Mouse (Mus musculus) naive thymus-derived CD4-positive, alpha-beta T cell, adult 2 months (primary cell): Measurements from ENCODE around the gene Hoxc10.

Experiments used
- DNase-seq: peaks from one replicate; pipeline ENCODE4 v3.0.0-alpha.2; 2011; ENCODE audit warnings: low read depth

The Hoxc10 gene

GRCm38 (mm10) chr15:102945185-102946077 lies 21.2 kb upstream of the Hoxc10 start:
- no peak for DNase-seq

DNA sequence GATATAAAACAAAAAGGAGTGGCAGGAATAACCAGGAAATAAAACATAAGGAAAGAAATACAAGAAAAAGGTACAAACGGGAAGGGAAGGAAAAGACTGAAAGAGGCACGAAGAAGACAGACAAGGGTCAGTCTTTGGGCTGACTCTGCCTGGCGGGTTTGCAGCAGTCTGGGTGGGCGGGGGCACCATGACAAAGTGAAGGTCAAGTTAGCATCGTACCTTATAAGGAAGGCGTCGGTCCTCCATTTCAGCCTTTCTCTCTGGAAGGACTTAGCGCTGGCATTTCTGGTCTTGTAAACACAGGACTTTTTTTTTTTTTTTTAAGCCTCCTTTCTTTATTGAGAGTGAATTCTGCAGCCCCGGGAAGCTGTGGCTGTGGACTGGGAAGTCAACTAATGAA lies 19.3 kb upstream of the Hoxc10 start:
- DNase-seq = no peak

DNA sequence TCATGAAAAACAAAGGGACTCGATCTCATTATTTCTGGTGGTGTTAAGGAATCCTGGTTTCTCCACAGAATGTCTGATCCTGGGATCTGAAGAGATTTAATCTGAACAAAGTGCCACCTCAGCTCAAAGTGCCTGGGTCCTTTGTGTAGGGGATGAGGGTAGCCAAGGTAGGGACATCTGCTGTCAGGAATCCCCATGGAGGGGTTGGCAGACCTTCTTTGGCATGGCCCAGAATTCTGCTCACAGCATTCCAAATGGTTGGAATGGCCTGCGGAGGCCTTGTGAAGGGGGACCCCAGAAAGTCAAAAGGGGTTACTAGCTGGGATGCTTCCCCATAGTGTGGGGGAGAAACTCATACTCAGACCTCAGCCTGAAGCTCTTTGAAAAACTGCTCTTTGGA lies 17.8 kb upstream of the Hoxc10 start:
- DNase-seq = no peak

- DNase-seq = no peak
These were observed 16.9 kb upstream of the Hoxc10 start for GRCm38 (mm10) chr15:102949696-102950095.

DNA sequence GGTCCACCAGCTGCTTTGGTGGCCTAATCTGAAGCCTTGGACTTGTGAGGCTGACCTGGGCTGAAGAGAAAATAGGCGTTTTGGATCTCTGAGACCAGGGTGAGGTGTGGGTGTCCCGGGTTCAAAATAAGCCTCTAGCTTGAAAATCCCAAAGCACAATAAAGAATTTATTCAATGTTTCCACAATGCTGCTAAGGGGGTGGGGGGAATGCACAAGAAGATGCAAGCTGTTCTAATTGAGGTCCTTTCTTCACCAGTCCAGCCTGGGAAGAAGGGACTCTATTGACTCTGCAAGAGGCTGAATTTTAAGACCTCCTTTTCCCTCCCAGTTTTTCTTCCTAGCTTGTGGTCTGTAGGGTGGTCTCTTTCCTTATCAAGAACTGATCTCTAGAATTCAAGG lies 15.7 kb upstream of the Hoxc10 start:
- DNase-seq = no peak

GRCm38 (mm10) chr15:102953561-102953960 lies 13.0 kb upstream of the Hoxc10 start:
- DNase-seq = no peak

GRCm38 (mm10) chr15:102954192-102955006 lies 12.2 kb upstream of the Hoxc10 start, which contains the start of gene Hoxc11:
TSS of gene Hoxc11 (plus strand) at chr15:102954427.
- DNase-seq = no peak

DNA sequence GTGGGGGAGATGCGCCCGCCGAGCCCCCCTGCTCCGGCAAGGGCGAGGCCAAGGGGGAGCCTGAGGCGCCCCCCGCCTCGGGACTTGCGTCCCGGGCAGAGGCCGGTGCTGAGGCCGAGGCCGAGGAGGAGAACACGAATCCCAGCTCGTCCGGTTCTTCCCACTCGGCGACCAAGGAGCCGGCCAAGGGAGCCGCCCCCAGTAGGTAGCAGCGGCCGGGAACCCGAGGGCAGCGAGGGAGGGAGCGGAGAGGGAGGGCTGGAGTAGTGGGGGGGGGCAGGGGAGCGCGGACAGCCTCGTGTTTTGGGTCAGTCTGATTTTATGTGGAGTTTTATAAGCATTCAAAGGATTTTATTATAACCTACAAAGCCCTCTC lies 11.6 kb upstream of the Hoxc10 start:
- DNase-seq = no peak

GRCm38 (mm10) chr15:102955833-102956640 lies 10.6 kb upstream of the Hoxc10 start:
- no peak for DNase-seq

GRCm38 (mm10) chr15:102956906-102957305 lies 9.7 kb upstream of the Hoxc10 start:
- DNase-seq = no peak

DNA sequence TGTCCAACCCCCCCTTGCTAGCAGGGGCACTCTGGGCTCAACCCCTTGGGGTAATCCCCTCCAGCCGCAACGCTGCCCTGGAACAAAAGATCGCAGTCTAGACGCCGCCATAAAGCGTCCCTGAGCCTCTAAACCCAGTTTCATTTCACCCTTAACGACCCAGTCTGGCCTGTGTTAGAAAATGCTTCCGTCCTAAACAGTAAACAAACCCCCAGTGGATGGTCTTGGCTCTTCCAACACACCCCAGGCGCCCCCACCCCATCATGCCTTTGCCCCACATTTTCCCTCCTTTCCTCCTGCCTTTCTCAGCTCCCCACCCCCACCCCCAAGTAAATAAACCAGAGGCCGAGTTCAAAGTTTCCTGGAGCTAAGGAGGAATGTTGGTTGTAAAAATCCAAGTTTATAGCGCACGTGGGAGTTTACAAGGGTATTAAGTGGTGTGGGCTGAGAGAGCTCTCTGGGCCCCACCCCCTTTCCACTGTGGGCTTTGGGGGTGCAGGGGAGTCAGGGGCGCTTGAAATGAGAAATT lies 6.9 kb upstream of the Hoxc10 start:
- DNase-seq = no peak

- no peak for DNase-seq
These were observed 4.9 kb upstream of the Hoxc10 start for GRCm38 (mm10) chr15:102961728-102962127.

GRCm38 (mm10) chr15:102962492-102962891 lies 4.1 kb upstream of the Hoxc10 start:
- DNase-seq = no peak

DNA sequence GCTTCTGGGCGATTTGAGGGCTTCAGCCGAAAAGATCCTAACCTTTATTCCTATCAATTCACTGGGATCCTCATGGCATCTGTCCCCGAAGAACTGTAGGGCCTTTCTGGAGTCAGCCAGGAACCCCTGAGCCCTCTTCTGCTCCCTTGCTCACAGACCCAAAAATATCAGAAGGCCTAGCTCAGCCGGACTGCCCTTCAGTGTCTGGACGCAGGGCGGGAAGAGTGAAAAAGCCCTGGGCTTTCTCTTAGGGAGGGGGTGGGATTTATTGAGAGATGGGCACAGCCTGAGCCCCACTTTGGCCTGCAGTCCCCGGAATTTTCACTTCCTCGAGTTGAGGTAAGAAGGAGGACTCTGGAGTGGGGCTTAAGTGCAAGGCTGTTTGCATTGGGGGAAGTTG lies 3.3 kb upstream of the Hoxc10 start:
- no peak for DNase-seq

GRCm38 (mm10) chr15:102963671-102964640 lies 2.6 kb upstream of the Hoxc10 start:
- DNase-seq = no peak

DNA sequence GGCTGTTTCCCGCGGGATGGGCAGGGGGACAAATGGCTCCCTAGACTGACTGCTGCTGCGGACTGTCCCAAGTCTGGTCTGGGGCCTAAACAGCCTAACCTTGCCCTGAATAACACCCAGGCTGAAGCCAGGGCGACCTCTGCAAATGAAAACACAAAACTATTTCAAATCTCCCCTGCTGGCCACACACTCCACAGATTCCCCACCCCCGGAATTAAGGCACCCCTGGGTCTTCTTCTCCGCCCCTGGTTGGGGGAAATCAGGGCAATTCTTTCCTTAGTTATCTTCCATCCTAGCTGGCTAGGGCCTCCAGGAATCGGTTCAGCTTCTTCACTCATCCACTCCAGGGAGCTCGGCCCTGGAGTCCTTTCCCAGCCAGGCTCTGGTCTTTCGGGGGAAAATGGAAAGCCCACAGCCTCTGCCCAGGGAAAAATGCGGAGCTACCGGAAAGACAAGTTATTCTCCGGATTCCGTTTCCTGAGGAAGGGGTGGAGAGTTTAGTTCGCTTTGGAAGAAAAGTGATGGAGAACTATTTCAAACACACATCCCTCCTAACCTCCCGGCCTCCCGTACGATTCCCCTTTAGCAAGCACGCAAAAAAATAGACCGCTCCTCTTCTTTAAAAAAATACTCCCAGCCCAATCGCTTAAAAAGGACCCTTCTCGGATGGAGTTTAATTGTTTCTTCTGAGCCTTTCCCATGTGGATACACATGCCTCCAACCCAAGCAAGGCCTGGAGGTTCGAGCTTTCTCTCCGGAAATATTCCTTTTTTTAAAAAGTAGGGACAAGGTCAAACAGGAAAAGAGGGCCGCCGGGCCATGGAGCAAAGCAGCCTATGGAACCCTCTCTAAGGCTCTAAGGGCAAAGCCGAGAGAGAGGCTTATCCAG lies 1.3 kb upstream of the Hoxc10 start:
- no peak for DNase-seq

GRCm38 (mm10) chr15:102965892-102966775 lies 462 bp upstream of the Hoxc10 start:
- peak; percentile 74 for DNase-seq

DNA sequence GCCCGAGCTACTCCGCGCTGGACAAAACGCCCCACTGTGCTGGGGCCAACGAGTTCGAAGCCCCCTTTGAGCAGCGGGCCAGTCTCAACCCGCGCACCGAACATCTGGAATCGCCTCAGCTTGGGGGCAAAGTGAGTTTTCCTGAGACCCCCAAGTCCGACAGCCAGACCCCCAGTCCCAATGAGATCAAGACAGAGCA lies 615 bp downstream of the Hoxc10 start, which contains the start of gene Hoxc5:
TSS of gene Hoxc5 (plus strand) at position 132 of the 199 bp plus-strand sequence.
- no peak for DNase-seq
